Mouse (Mus musculus) limb, embryonic 10.5 days (tissue): ENCODE measurements around the gene Pard3. TPM values are rescaled to one million over a fixed set of nuclear protein-coding genes. Genes with fewer than 3 reads are reported as not detected.
A peak's percentile ranks its signal among the peaks of the same experiment; 100 is the strongest.

Experiments
- DNase-seq: peaks from one replicate; pipeline ENCODE4 v3.0.0-alpha.2; 2017; ENCODE audit warnings: low spot score
- H3K27ac ChIP-seq: fragments of 300-500 bp; sonication (generic); 2 replicates; pipeline ENCODE4 v1.5.1; 2016; ENCODE audit warnings: mild to moderate bottlenecking
- H3K27me3 ChIP-seq: fragments of 300-500 bp; sonication (generic); 2 replicates; pipeline ENCODE4 v1.6.1; 2016; ENCODE audit warnings: low read depth, mild to moderate bottlenecking; ENCODE audit not compliant: poor library complexity, severe bottlenecking
- H3K36me3 ChIP-seq: fragments of 300-500 bp; sonication (generic); 2 replicates; pipeline ENCODE4 v1.6.1; 2016; ENCODE audit warnings: mild to moderate bottlenecking, moderate library complexity
- H3K4me1 ChIP-seq: fragments of 300-500 bp; sonication (generic); 2 replicates; pipeline ENCODE4 v1.6.1; 2016
- H3K4me3 ChIP-seq: fragments of 300-500 bp; sonication (generic); 2 replicates; pipeline ENCODE4 v1.5.1; 2016; ENCODE audit warnings: mild to moderate bottlenecking, moderate library complexity
- H3K9me3 ChIP-seq: fragments of 300-500 bp; sonication (generic); replicated peaks from 2 replicates; pipeline ENCODE4 v1.6.1; 2016; ENCODE audit warnings: mild to moderate bottlenecking
- WGBS: fragments of 180-500 bp; shearing (Covaris S2); methylation state at CpG from one replicate; pipeline ENCODE4 v1.1.7; 2016; 5-methylcytosine and 5-hydroxymethylcytosine counted together
- polyA plus RNA-seq: library from polyadenylated mRNA; unstranded; fragments of >200 nt; fragmentation: Nextera tagmentation; extraction: Ambion mirVana; gene quantifications from 2 replicates; pipeline ENCODE4 v1.2.1, GENCODE M21; 2016

The Pard3 gene
- polyA plus RNA-seq, 1 experiment from 2014 or later = 34.8 TPM

- H3K36me3 ChIP-seq = peaks cover 5% of the 10 kb centered on the region
- H3K27ac ChIP-seq = no peak overlapping the region
- peaks cover 14% of the 10 kb centered on the region for H3K4me1 ChIP-seq
- no peaks in the 10 kb centered on the region for H3K9me3 ChIP-seq
- H3K27me3 ChIP-seq = no peaks in the 10 kb centered on the region
- no peak for DNase-seq
- no peak overlapping the region for H3K4me3 ChIP-seq
- 94% methylated on average over 5 of the region's 5 CpGs for whole genome bisulfite sequencing
Observed at GRCm38 (mm10) chr8:127563634-127564033, 499.9 kb downstream of the Pard3 start.

GRCm38 (mm10) chr8:127564426-127564825 is 500.7 kb downstream of the Pard3 start:
- Histone ChIP-seq H3K9me3 (no peaks in the 10 kb centered on the region), H3K4me3 (no peak overlapping the region), H3K36me3 (peaks cover 5% of the 10 kb centered on the region), H3K27me3 (no peaks in the 10 kb centered on the region), H3K4me1 (peaks cover 6% of the 10 kb centered on the region), H3K27ac (no peak overlapping the region)
- WGBS = 72% methylated on average over 4 of the region's 4 CpGs
- DNase-seq = no peak

- H3K4me3 ChIP-seq = no peak overlapping the region
- WGBS = 91% methylated on average over 5 of the region's 5 CpGs
- H3K4me1 ChIP-seq = peaks cover 23% of the 10 kb centered on the region
- no peaks in the 10 kb centered on the region for H3K27me3 ChIP-seq
- peak; percentile 22 for DNase-seq
- no peaks in the 10 kb centered on the region for H3K9me3 ChIP-seq
- no peak overlapping the region for H3K27ac ChIP-seq
- no peaks in the 10 kb centered on the region for H3K36me3 ChIP-seq
Observed at GRCm38 (mm10) chr8:127569212-127569611, 505.5 kb downstream of the Pard3 start.

GRCm38 (mm10) chr8:127570527-127570926 is 506.8 kb downstream of the Pard3 start:
- H3K4me3 ChIP-seq = no peak overlapping the region
- 100% methylated on average over 1 of the region's 1 CpGs for WGBS
- H3K4me1 ChIP-seq = peaks cover 19% of the 10 kb centered on the region
- H3K36me3 ChIP-seq = no peaks in the 10 kb centered on the region
- H3K9me3 ChIP-seq = no peaks in the 10 kb centered on the region
- no peaks in the 10 kb centered on the region for H3K27me3 ChIP-seq
- no peak for DNase-seq
- no peak overlapping the region for H3K27ac ChIP-seq

GRCm38 (mm10) chr8:127572493-127572892 is 508.8 kb downstream of the Pard3 start:
- H3K27ac ChIP-seq = no peak overlapping the region
- no peaks in the 10 kb centered on the region for H3K9me3 ChIP-seq
- no peaks in the 10 kb centered on the region for H3K36me3 ChIP-seq
- no peak for DNase-seq
- H3K27me3 ChIP-seq = no peaks in the 10 kb centered on the region
- peaks cover 19% of the 10 kb centered on the region for H3K4me1 ChIP-seq
- 94% methylated on average over 4 of the region's 4 CpGs for WGBS
- no peak overlapping the region for H3K4me3 ChIP-seq

- peaks cover 14% of the 10 kb centered on the region for H3K4me1 ChIP-seq
- H3K9me3 ChIP-seq = no peaks in the 10 kb centered on the region
- H3K27me3 ChIP-seq = no peaks in the 10 kb centered on the region
- H3K36me3 ChIP-seq = no peaks in the 10 kb centered on the region
- WGBS = 92% methylated on average over 4 of the region's 4 CpGs
- DNase-seq = peak; percentile 17
- H3K27ac ChIP-seq = no peak overlapping the region
- H3K4me3 ChIP-seq = no peak overlapping the region
Observed at GRCm38 (mm10) chr8:127576657-127577056, 513.0 kb downstream of the Pard3 start.

GRCm38 (mm10) chr8:127577656-127578055 is 514.0 kb downstream of the Pard3 start:
- no peaks in the 10 kb centered on the region for H3K36me3 ChIP-seq
- H3K4me3 ChIP-seq = no peak overlapping the region
- H3K27ac ChIP-seq = no peak overlapping the region
- DNase-seq = peak; percentile 28
- H3K27me3 ChIP-seq = no peaks in the 10 kb centered on the region
- H3K9me3 ChIP-seq = no peaks in the 10 kb centered on the region
- 96% methylated on average over 6 of the region's 6 CpGs for WGBS
- peaks cover 20% of the 10 kb centered on the region for H3K4me1 ChIP-seq

GRCm38 (mm10) chr8:127579436-127579835 is 515.7 kb downstream of the Pard3 start:
- Histone ChIP-seq H3K9me3 (no peaks in the 10 kb centered on the region), H3K36me3 (no peaks in the 10 kb centered on the region), H3K4me3 (no peak overlapping the region), H3K27me3 (no peaks in the 10 kb centered on the region), H3K27ac (no peak overlapping the region), H3K4me1 (peaks cover 25% of the 10 kb centered on the region)
- peak; percentile 22 for DNase-seq
- 94% methylated on average over 9 of the region's 9 CpGs for WGBS

- no peak for DNase-seq
Observed at GRCm38 (mm10) chr8:127583429-127583828, 519.7 kb downstream of the Pard3 start.

GRCm38 (mm10) chr8:127585618-127586017 is 521.9 kb downstream of the Pard3 start:
- Histone ChIP-seq H3K4me1 (peaks cover 47% of the 10 kb centered on the region), H3K4me3 (no peak overlapping the region), H3K27ac (peak overlapping the region; percentile 81), H3K36me3 (no peaks in the 10 kb centered on the region), H3K9me3 (no peaks in the 10 kb centered on the region), H3K27me3 (no peaks in the 10 kb centered on the region)
- WGBS = 91% methylated on average over 8 of the region's 8 CpGs
- DNase-seq = no peak

More at GRCm38 (mm10) chr8:127583429-127583828, 519.7 kb downstream of the Pard3 start:
- Histone ChIP-seq H3K27ac (no peak overlapping the region), H3K4me3 (no peak overlapping the region), H3K9me3 (no peaks in the 10 kb centered on the region), H3K27me3 (no peaks in the 10 kb centered on the region), H3K36me3 (no peaks in the 10 kb centered on the region), H3K4me1 (peaks cover 47% of the 10 kb centered on the region)
- WGBS = 82% methylated on average over 2 of the region's 2 CpGs

- Histone ChIP-seq H3K36me3 (no peaks in the 10 kb centered on the region), H3K27ac (peak overlapping the region; percentile 81), H3K9me3 (no peaks in the 10 kb centered on the region), H3K4me3 (no peak overlapping the region), H3K4me1 (peaks cover 52% of the 10 kb centered on the region), H3K27me3 (no peaks in the 10 kb centered on the region)
- 34% methylated on average over 5 of the region's 5 CpGs for WGBS
- DNase-seq = peak; percentile 59
Observed at GRCm38 (mm10) chr8:127586681-127587080, 523.0 kb downstream of the Pard3 start.

GRCm38 (mm10) chr8:127588313-127588712 is 524.6 kb downstream of the Pard3 start:
- no peaks in the 10 kb centered on the region for H3K36me3 ChIP-seq
- H3K4me1 ChIP-seq = peaks cover 54% of the 10 kb centered on the region
- H3K4me3 ChIP-seq = no peak overlapping the region
- no peak for DNase-seq
- 71% methylated on average over 4 of the region's 4 CpGs for WGBS
- no peaks in the 10 kb centered on the region for H3K9me3 ChIP-seq
- H3K27ac ChIP-seq = no peak overlapping the region
- no peaks in the 10 kb centered on the region for H3K27me3 ChIP-seq

- H3K27me3 ChIP-seq = no peaks in the 10 kb centered on the region
- H3K4me1 ChIP-seq = peaks cover 52% of the 10 kb centered on the region
- peaks cover 7% of the 10 kb centered on the region; the same call in 1 of the 2 replicates for H3K36me3 ChIP-seq
- 56% methylated on average over 4 of the region's 4 CpGs for WGBS
- no peak overlapping the region for H3K27ac ChIP-seq
- no peak overlapping the region for H3K4me3 ChIP-seq
- no peaks in the 10 kb centered on the region for H3K9me3 ChIP-seq
- peak; percentile 51 for DNase-seq
Observed at GRCm38 (mm10) chr8:127589291-127589690, 525.6 kb downstream of the Pard3 start.

GRCm38 (mm10) chr8:127590674-127591186 is 527.0 kb downstream of the Pard3 start:
- peaks cover 7% of the 10 kb centered on the region; the same call in 1 of the 2 replicates for H3K36me3 ChIP-seq
- H3K9me3 ChIP-seq = no peaks in the 10 kb centered on the region
- H3K27ac ChIP-seq = peak overlapping the region; percentile 10; the same call in 1 of the 2 replicates
- peaks cover 48% of the 10 kb centered on the region for H3K4me1 ChIP-seq
- no peak overlapping the region for H3K4me3 ChIP-seq
- WGBS = 70% methylated on average over 5 of the region's 5 CpGs
- no peak for DNase-seq
- H3K27me3 ChIP-seq = no peaks in the 10 kb centered on the region
